In the genomic region with DNA sequence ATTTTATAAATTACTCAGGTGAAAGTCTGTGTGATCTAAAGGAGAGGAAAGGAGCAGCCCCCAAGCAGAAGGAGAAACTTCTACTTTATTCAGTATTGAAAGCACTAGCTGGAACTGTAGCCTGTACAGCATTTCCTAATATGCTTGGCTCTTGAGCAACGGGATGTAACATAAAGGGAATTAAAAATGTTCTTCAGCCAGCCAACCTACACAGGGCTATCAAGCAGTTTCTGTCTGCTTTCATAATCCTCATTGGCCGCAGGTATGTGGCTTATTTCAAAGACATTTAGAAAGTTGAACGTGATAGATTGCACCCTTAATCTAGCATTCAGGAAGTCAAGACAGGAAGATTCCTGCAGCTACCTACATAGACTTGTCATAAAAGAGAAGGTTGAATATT, we compare ENCODE assay signal across 19 mouse cellular contexts.
"Had no signal": no experiment of that assay in that cellular context is flagged by ENCODE, and none has a peak within 500 bp of the region (broad histone marks: within the 10 kb centered on the region; RNA-seq: fewer than 3 reads in every experiment).

No protein-coding gene starts in this region.

- H3K27me3 ChIP-seq: kidney, embryonic 15.5 days; liver, embryonic 13.5 days; midbrain, embryonic 12.5 days; neural tube, embryonic 13.5 days; stomach, embryonic 15.5 days had no signal

- H3K4me3 ChIP-seq: kidney, embryonic 15.5 days; left cerebral cortex, adult 2 months; liver, embryonic 13.5 days; midbrain, embryonic 12.5 days; myocyte; neural tube, embryonic 13.5 days; stomach, embryonic 15.5 days had no signal

- H3K9me3 ChIP-seq: kidney, embryonic 15.5 days; liver, embryonic 13.5 days; midbrain, embryonic 12.5 days; neural tube, embryonic 13.5 days; stomach, embryonic 15.5 days had no signal

- H3K4me2 ChIP-seq: kidney, embryonic 15.5 days; liver, embryonic 13.5 days; lung, embryonic 14.5 days; midbrain, embryonic 12.5 days; neural tube, embryonic 13.5 days; stomach, embryonic 15.5 days had no signal

- ATAC-seq: midbrain, embryonic 16.5 days had no signal

- H3K9ac ChIP-seq: kidney, embryonic 15.5 days; liver, embryonic 13.5 days; lung, embryonic 14.5 days; midbrain, embryonic 12.5 days; neural tube, embryonic 13.5 days; stomach, embryonic 15.5 days had no signal

- DNase-seq: kidney, adult 8-10 months; kidney, postnatal 10 days; kidney, postnatal 36 days; layer of hippocampus, postnatal 36 days; liver, embryonic 13.5 days; lung, embryonic 14.5 days; lung, postnatal 10 days; retina, postnatal 1 day; right cerebral cortex, postnatal 25 days; spleen, adult 18-20 months; thymus, postnatal 36 days had no signal

- H3K4me1 ChIP-seq: kidney, embryonic 15.5 days; midbrain, embryonic 12.5 days; neural tube, embryonic 13.5 days; stomach, embryonic 15.5 days had no signal

- H3K27ac ChIP-seq: kidney, embryonic 15.5 days; left cerebral cortex, adult 2 months; liver, embryonic 13.5 days; macrophage; midbrain, embryonic 12.5 days; neural tube, embryonic 13.5 days; stomach, embryonic 15.5 days had no signal

- H3K36me3 ChIP-seq: kidney, embryonic 15.5 days; liver, embryonic 13.5 days; midbrain, embryonic 12.5 days; neural tube, embryonic 13.5 days; stomach, embryonic 15.5 days had no signal
